Mouse (Mus musculus): ENCODE results near the gene Syngap1. TPM values are rescaled to one million over a fixed set of nuclear protein-coding genes. Genes with fewer than 3 reads are reported as not detected.
"Not testable (repeated sequence)": the region's sequence is repeated elsewhere in the genome, so short reads cannot be mapped to it uniquely, and the experiment has no call there.

Gene Syngap1
- polyA plus RNA-seq, 1 experiment from 2014 or later: 0.70 TPM

DNA sequence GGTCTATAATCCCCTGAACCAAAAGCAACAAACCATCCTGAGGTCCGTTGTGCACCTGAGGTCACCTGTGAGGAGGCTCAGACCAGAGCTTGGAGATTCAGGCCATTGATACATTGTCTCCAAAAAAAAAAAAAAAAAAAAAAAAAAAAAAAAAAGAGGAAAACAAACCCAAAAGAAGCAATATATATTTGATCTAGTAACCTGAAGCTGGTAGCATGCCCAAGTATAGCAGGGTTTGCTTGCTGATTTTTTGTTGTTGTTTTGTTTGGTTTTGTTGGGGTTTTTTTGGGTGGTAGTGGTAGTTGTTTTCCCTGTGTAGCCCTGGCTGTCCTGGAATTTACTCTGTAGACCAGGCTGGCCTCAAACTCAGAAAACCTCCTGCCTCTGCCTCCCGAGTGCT lies 22.7 kb upstream of the Syngap1 start:
- TF ChIP-seq EP300 (optimal IDR thresholded peaks at IDR 0.05) (no peak), CTCF (IDR thresholded peaks at IDR 0.05; ENCODE audit: low read depth) (no peak)
- no peak for DNase-seq (ENCODE audit: low spot score)
- 67% methylated on average over 2 of the region's 2 CpGs for whole genome bisulfite sequencing
- Histone ChIP-seq H3K4me2 (replicated peaks; ENCODE audit: low read depth) (0 out of 2 replicates have a peak overlapping the region, but pooled peaks have one; percentile 23), H3K27me3 (ENCODE audit: control insufficient read depth, insufficient read depth, low read length) (no peaks in the 10 kb centered on the region), H3K4me3 (ENCODE audit: low read depth, low read length) (no peak overlapping the region), H3K27ac (replicated peaks) (no peak overlapping the region), H3K9ac (ENCODE audit: low read length) (no peak overlapping the region), H3K36me3 (ENCODE audit: control insufficient read depth, insufficient read depth, low read length) (no peaks in the 10 kb centered on the region), H3K9me3 (ENCODE audit: control insufficient read depth, low read length) (no peaks in the 10 kb centered on the region), H3K4me1 (replicated peaks; ENCODE audit: control insufficient read depth, insufficient read depth) (no peaks in the 10 kb centered on the region)
- ATAC-seq (ENCODE audit: low FRiP score, low TSS enrichment): no peak

GRCm38 (mm10) chr17:26919516-26919915 lies 21.5 kb upstream of the Syngap1 start:
- H3K27ac ChIP-seq (replicated peaks); ATAC-seq (ENCODE audit: low FRiP score, low TSS enrichment); H3K4me1 ChIP-seq (replicated peaks; ENCODE audit: control insufficient read depth, insufficient read depth); DNase-seq (ENCODE audit: low spot score); H3K9ac ChIP-seq (ENCODE audit: low read length); H3K9me3 ChIP-seq (ENCODE audit: control insufficient read depth, low read length); H3K27me3 ChIP-seq (ENCODE audit: control insufficient read depth, insufficient read depth, low read length); H3K36me3 ChIP-seq (ENCODE audit: control insufficient read depth, insufficient read depth, low read length); H3K4me3 ChIP-seq (ENCODE audit: low read depth, low read length); H3K4me2 ChIP-seq (replicated peaks; ENCODE audit: low read depth): not testable (repeated sequence)
- 54% methylated on average over 2 of the region's 2 CpGs for WGBS

DNA sequence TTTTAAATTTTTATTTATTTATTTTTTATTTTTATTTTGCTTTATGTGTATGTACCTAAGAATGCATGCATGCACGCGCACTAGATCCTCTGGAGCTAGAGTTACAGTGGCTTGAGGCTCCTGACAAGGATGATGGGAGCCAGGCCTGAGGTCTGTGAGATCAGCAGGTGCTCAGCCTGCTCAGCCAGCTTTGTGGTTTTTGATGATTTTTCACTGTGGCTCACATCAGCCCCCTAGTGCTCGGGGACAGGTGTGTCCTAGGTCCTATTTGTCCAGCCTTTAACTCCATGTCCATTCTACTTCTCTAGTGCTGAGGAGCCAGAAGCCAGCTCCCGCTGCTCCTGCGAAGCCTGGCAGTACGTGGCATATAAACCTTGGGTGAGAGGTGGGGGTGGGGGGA lies 18.7 kb upstream of the Syngap1 start:
- not testable (repeated sequence) for H3K4me1 ChIP-seq (replicated peaks; ENCODE audit: control insufficient read depth, insufficient read depth); H3K27ac ChIP-seq (replicated peaks); H3K9me3 ChIP-seq (ENCODE audit: control insufficient read depth, low read length); H3K9ac ChIP-seq (ENCODE audit: low read length); H3K4me3 ChIP-seq (ENCODE audit: low read depth, low read length); H3K4me2 ChIP-seq (replicated peaks; ENCODE audit: low read depth); H3K36me3 ChIP-seq (ENCODE audit: control insufficient read depth, insufficient read depth, low read length); ATAC-seq (ENCODE audit: low FRiP score, low TSS enrichment); DNase-seq (ENCODE audit: low spot score); H3K27me3 ChIP-seq (ENCODE audit: control insufficient read depth, insufficient read depth, low read length)
- WGBS: 93% methylated on average over 5 of the region's 6 CpGs

DNA sequence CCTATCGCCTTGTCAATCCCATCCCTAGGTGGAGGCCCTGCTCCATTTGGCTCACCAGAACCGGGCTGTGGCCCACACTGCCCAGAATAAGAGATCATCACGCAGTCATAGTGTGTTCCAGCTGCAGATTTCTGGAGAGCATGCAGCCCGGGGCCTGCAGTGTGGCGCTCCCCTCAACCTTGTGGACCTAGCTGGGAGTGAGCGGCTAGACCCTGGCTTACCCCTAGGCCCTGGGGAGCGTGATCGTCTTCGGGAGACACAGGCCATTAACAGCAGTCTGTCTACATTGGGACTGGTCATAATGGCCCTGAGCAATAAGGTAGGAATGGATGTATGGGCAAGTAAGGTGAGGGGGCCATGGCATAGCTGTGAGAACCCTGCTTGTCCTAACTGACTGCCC lies 15.6 kb upstream of the Syngap1 start:
- not testable (repeated sequence) for DNase-seq (ENCODE audit: low spot score); H3K36me3 ChIP-seq (ENCODE audit: control insufficient read depth, insufficient read depth, low read length); ATAC-seq (ENCODE audit: low FRiP score, low TSS enrichment)

DNA sequence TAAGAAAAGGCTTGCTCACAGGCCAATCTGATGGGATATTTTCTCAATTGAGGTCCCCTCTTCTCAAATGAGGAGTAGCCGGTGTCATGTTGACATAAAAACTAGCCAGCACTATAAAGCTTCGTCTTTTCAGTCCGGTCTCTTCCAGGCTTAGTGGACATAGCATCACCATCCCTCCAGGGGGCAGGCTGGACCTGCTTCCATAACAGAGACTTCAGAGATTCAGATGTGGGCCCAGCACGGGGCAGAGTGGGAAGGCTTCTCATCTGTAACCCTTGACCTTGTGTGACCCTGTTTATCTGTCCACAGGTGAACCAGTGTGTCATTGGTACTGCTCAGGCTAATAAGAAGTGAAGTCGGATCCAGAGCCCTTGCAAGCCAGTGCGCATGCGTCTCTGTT lies 9.3 kb upstream of the Syngap1 start:
- H3K4me1 ChIP-seq (replicated peaks; ENCODE audit: control insufficient read depth, insufficient read depth); H3K4me2 ChIP-seq (replicated peaks; ENCODE audit: low read depth); H3K27me3 ChIP-seq (ENCODE audit: control insufficient read depth, insufficient read depth, low read length); H3K36me3 ChIP-seq (ENCODE audit: control insufficient read depth, insufficient read depth, low read length); H3K9ac ChIP-seq (ENCODE audit: low read length); H3K27ac ChIP-seq (replicated peaks); H3K4me3 ChIP-seq (ENCODE audit: low read depth, low read length); H3K9me3 ChIP-seq (ENCODE audit: control insufficient read depth, low read length): not testable (repeated sequence)
- TF ChIP-seq CTCF (IDR thresholded peaks at IDR 0.05; ENCODE audit: low read depth): peak; percentile 75
- peak; percentile 60 for DNase-seq (ENCODE audit: low spot score)
- peak; percentile 25; the same call in 1 of the 2 replicates for ATAC-seq (ENCODE audit: low FRiP score, low TSS enrichment)
- WGBS: 65% methylated on average over 7 of the region's 7 CpGs

More for the DNA sequence above, 15.6 kb upstream of the Syngap1 start:
- H3K9ac ChIP-seq (ENCODE audit: low read length); H3K4me3 ChIP-seq (ENCODE audit: low read depth, low read length); H3K27me3 ChIP-seq (ENCODE audit: control insufficient read depth, insufficient read depth, low read length); H3K4me1 ChIP-seq (replicated peaks; ENCODE audit: control insufficient read depth, insufficient read depth); H3K27ac ChIP-seq (replicated peaks); H3K4me2 ChIP-seq (replicated peaks; ENCODE audit: low read depth); H3K9me3 ChIP-seq (ENCODE audit: control insufficient read depth, low read length): not testable (repeated sequence)
- WGBS: 94% methylated on average over 9 of the region's 9 CpGs

GRCm38 (mm10) chr17:26932839-26933398 lies 8.1 kb upstream of the Syngap1 start, which contains the start of gene Phf1:
Gene Phf1, plus strand, starts transcription at chr17:26933052.
- Histone ChIP-seq H3K4me1 (replicated peaks; ENCODE audit: control insufficient read depth, insufficient read depth) (peaks cover 1% of the 10 kb centered on the region), H3K27ac (replicated peaks) (peak within 1 kb of the TSS; percentile 71), H3K9me3 (ENCODE audit: control insufficient read depth, low read length) (no peaks in the 10 kb centered on the region), H3K4me3 (ENCODE audit: low read depth, low read length) (peak within 1 kb of the TSS; percentile 71), H3K9ac (ENCODE audit: low read length) (peak within 1 kb of the TSS; percentile 76), H3K36me3 (ENCODE audit: control insufficient read depth, insufficient read depth, low read length) (no peaks in the 10 kb centered on the region; the same call in 1 of the 2 replicates), H3K4me2 (replicated peaks; ENCODE audit: low read depth) (peak within 1 kb of the TSS; percentile 99), H3K27me3 (ENCODE audit: control insufficient read depth, insufficient read depth, low read length) (no peaks in the 10 kb centered on the region)
- peak; percentile 88 for ATAC-seq (ENCODE audit: low FRiP score, low TSS enrichment)
- WGBS: 1% methylated on average over 32 of the region's 43 CpGs
- peak; percentile 98 for DNase-seq (ENCODE audit: low spot score)
- TF ChIP-seq EP300 (optimal IDR thresholded peaks at IDR 0.05): no peak
- TF ChIP-seq CTCF (IDR thresholded peaks at IDR 0.05; ENCODE audit: low read depth): 0 out of 2 replicates have a peak, but pooled peaks have one; percentile 1
